Mouse (Mus musculus): ENCODE data around the gene Otop2.
A peak's percentile ranks its signal among the peaks of the same experiment; 100 is the strongest.

Otop2 gene

DNA sequence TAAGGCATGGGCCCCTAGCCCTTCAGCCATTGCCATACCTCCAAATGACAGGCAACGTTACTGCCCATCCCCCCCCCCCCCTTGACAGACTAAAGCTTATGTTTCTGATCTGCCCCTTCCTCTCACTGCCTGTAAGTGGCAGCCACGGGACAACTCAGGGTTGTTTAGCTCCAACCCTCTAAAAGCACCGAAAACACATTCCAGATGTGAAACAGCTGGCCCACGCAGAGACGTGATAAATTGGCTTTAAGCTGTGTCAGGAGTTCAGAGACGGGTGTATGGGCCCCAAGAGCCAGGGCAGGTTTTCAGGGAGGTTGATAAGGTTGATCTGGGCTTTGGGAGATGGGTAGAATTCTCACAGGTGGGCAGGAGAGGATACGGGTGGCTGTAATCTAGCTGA lies 38.6 kb downstream of the Otop2 start:
- DNase-seq (ENCODE audit: low read depth, low spot score), result no peak

DNA sequence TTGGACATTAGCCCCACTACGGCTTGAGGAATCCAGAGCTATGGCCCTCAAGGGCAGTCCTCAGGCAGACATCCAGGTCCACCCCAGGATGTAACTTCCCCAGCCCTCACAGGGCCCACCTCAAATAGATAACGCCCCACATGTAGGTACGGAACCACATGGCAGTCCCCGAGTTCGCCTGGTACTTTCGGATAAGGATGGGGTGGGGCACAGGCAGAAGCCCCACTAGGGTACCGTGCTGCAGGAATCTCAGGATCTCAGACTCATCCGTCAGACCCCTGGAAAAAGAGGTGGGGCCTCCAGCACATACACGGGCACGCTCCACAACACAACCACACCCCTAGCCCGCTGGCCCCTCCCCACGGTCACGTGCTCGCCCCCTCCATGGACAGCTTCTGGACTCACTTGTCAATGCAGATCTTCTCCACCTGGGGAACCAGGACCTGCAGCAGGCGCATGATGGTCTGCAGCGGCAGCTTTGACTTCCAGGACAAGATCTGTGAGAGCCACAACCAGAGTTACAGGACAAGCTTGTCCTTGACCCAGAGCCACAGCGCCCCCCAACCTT lies 41.8 kb downstream of the Otop2 start:
- no peak for DNase-seq (ENCODE audit: low read depth, low spot score)

DNA sequence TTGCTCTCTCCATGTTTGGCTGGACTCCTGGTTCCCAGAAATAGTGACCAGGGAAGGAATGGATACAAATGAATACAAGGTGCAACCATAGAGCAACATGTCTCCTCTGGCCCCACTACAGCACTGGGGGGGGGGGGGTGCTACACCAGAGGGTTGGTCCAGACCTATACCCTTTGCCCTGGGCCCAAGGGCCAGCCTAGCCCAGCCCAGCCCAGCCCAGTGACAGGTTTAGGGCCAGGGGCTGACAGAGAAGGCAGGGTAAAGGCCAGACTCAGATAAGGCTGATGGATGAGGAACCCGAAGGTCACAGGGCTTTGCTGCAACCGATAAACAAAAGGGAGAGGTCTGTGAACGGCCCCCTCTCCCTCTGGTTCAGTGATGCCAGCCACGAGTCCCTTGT lies 43.0 kb downstream of the Otop2 start:
- DNase-seq (ENCODE audit: low read depth, low spot score), result no peak

DNA sequence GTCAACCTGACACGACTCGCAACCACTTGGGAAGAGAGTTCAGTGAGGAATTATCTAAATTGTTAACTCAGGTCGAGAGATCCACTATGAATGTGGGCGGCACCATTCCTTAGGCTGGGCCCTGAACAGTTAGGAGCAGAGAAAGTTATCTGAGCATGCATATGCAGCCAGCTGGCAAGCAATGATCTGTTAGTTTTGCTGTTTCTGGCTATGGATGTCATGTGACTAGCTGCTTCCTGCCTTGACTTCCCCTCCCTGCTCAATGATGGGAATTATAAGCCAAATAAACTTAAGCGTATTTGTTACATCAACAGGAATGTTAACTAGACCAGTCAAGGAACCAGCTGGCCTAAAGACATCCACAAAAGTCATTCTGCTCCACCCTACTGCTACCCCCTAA lies 46.4 kb downstream of the Otop2 start:
- DNase-seq (ENCODE audit: low read depth, low spot score), result no peak

DNA sequence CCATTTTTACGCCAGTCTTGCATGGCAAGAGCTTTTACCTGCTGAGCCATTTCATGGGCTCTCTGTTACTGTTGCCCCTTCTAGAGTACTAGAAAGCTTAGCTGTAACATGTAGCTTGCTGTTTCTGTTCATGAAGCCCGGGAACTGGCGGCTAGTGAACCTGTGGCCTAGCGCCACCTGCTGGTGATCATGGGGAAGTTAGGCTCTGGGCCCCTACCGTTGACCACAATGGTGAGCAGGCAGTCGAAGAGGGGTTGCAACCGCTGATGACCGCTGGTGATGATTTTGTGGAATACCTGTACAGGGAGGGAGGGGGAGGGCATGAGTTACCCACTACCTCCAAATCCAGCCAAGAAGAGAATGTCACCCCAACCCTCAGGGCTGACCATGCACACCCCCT lies 47.2 kb downstream of the Otop2 start:
- DNase-seq (ENCODE audit: low read depth, low spot score), result peak; percentile 89

DNA sequence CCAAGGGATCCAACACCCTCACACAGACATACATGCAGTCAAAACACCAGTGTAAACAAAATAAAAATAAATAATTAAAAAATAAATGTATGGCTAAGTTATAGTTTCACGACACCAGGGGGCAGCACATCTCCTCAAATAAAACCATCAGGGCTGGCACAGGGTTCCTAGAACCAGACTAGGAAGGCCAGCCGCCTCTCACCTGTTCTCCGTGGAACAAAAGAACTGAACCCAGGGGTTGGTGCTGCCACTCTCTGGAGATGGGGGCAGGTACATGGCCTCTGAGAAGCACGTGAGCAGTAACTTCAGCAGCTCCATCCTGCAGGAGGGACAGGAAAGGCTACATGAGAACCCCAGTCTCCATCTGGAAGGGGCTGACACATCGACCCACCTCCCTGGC lies 51.5 kb downstream of the Otop2 start:
- DNase-seq (ENCODE audit: low read depth, low spot score), result peak; percentile 89

DNA sequence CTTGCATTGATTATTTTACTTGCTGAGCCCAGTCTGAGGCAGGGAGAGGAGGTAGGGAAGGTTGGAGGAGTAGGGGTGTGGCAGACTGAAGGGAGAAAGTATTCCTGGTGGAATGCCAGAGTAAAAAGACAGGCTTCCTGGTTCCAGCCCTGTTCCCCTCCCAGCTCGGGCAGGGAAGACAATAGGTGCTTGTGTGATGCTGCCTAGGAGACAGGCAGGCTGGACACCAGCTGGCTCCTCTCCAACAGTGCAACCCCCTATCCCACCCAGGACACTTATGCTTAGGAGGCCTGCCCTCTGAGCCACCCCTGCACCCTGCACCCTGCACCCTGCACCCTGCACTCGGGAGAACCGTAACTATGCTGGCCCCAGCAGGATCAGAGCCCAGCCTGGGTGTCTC lies 52.3 kb downstream of the Otop2 start:
- no peak for DNase-seq (ENCODE audit: low read depth, low spot score)

DNA sequence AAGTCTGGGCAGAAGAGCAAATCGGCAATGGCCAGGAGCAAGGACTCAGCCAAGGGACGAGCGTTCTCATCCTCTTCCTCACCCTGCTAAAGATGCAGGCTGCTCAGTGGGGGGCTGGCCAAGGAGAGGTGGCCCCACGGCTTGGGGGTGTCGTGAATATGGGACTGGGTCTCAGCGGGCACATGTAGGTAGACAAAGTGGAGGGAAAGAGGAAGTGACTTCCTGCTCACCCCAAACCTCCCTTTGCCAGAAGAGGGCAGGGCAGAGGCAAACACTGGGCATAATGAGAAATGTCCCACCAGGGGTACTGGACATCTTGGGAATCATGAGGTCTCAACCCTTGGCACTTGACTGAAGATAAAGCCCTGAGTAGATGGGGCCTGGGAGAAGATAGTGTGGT lies 52.8 kb downstream of the Otop2 start:
- no peak for DNase-seq (ENCODE audit: low read depth, low spot score)

DNA sequence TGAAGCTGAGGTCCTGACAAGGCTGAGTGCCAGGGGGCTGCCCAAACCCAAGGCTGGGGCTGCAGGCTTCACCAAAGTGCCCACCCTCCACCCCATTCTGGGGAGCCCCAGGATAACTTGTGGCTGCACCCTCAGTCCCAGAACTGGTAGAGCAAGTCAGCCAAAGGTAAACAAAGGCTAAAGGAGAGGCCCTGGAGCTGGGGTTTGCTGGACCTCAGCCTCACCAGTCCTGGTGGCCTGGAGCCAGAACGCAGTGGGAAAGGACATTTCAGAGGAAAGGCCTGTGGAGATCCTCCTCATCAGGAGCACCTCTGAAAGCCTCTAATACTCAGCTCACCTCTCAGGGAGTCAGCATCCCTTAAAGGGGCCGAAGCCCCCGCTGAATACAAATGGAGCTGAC lies 57.2 kb downstream of the Otop2 start:
- DNase-seq (ENCODE audit: low read depth, low spot score), result no peak

DNA sequence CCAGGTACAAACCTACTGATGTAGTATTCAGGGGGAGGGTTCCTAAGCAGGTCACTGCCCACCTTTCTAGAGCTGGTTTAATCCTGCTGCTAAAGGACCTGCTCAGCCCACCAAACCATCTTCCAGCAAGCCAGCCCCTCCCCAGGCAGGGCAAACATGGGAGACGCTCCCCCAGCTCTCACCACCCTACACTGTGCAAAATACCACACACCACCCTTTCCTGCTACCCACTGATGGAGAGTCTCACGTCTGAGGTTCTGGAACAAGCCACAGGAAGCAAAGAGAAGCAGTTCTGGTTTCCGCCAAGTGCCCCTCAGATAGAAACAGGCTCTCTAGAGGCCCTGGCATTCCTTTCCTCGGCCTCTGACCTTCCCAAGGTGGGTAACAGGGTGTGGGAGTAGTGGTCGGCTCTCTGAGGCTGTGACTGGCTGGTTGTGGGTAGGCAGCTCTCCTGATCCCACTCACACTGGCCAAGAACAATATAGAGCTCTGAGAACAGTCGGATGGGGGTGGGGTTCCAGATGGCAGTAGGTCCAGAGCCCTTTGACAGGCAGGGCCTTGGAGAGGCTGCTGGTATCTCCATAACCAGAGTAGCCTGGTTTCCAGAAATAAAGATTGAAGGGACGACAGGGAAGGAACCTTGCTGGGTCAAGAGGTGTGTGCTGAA lies 59.2 kb downstream of the Otop2 start:
- DNase-seq (ENCODE audit: low read depth, low spot score), result no peak

DNA sequence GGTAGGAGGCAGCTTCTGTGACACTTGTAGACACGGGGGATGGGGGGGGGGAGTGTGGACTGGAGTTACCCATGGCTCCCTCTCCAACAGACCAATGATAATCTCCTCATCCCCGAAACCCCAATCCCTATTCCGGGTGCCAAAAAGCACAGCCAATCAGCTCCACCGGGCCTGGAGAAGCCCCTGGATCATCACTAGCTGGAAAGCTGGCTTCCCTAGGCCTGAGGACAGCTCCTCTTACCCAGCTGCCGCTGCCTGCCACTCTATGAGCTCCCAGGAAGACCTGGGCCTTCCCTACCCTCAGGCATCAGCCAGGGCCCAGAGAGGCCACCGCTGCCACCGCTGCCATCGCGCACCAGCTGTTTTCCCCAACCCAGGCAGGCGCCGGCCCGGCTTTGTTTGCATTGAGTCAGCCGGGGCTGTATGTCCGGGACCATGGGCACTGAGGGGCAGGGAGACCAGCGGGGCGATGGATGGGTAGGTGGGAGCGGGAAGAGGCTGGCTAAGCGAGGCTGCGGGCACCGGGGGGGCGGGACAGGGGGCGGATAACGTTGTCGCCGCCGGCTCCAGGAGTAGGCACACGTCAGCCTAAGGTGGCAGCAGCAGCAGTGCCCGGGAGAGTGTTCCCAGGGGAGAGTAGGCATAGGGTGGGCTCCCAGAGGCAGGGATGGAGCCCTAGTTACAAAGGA lies 59.9 kb downstream of the Otop2 start:
- DNase-seq (ENCODE audit: low read depth, low spot score), result peak; percentile 39

DNA sequence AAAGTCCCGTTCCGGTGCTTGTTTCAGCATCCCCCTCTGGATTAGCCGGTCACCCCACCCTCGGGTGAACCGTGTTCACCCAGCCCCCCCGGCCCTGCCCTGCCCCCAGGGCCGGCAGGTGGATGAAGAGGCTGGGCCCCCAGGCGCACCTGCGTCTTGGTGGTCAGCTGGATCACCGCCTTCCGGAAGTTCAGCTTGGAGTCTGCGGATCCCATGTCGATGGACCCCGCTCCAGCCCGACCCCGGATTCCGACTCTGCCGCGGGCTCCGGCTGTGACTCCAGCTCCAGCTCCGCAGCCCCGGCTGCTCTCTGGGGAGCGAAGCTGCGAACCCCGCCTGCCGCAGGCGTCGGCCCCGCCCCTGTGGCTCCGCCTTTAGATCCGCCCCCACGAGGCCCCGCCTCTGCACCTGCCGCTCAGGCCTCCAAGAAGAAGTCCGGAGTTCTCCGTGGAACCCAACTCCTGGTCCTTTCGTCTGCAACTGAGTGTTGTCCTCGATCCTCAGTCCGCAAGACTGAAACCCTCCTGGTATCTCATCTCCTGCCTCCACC lies 60.5 kb downstream of the Otop2 start, which contains the start of gene Hid1:
Gene Hid1 (minus strand): TSS at position 362 of the 550 bp plus-strand sequence.
- DNase-seq (ENCODE audit: low read depth, low spot score), result peak; percentile 90

DNA sequence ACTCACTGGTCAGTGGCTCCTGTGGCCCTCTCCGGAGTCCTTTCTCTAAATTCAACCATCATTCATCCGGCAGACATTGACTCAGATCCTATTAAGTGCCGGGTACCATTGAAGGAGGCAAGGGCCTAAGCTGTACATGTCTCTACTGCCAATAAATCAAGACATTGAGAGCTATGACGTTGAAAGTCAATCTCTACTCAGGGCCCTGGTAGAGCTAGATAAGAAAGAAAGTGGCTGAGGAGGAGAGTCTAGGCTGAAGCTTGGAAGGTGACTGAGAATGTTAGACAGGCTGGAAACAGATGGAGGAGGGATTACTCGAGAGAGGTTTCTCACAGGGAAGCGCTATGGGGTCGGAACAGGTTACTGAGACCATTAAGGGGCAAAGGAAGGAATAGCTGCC lies 63.4 kb downstream of the Otop2 start:
- no peak for DNase-seq (ENCODE audit: low read depth, low spot score)

DNA sequence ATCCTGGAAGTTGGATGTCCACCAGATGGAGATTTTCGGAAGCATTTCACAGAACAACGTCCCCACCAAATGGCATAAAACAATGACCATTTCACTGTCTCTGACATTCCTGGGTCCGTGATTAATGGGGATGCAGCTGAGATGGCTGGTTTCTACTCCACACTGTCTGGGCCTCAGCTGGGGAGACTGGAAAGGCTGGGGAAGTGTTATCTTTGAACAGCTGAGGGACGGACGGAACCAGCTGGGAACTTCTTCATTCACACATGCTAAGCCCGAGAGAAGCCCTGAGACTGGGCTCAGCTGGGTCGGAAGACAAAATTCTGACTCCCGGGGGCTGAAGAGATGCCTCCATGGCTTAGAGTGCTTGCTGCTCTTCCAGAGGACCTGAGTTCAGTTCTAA lies 64.4 kb downstream of the Otop2 start:
- DNase-seq (ENCODE audit: low read depth, low spot score), result no peak

DNA sequence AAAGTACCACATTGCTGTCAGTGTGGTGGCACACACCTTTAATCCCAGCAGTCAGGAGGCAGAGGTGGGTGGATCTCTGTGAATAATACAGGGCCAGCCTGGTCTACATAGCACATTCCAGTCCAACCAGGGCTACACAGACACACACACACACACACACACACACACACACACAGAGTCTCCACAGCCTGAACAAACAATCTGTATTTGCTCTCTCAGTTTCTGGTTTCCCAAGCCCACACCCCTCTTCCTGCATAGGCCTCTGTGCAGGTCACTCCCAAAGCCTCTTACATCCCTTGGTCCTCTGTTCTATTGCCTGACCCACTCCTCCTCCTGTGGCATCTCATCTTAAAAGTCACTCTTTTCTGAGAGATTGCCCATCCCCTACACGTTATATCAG lies 65.1 kb downstream of the Otop2 start:
- DNase-seq (ENCODE audit: low read depth, low spot score), result no peak

DNA sequence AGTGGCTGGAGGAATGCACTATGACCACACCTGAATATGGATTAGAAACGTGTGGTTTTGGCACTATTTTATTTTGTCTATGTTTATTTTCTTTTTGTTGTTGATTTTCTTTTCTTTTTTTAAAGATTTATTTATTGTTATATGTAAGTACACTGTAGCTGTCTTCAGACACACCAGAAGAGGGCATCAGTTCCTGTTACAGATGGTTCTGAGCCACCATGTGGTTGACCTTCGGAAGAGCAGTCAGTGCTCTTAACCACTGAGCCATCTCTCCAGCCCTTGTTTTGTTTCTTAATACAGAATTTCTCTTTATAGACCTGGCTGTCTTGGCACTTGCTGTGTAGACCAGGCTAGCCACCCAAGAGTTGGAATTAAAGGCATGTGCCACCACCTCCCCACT lies 65.8 kb downstream of the Otop2 start:
- DNase-seq (ENCODE audit: low read depth, low spot score), result no peak

DNA sequence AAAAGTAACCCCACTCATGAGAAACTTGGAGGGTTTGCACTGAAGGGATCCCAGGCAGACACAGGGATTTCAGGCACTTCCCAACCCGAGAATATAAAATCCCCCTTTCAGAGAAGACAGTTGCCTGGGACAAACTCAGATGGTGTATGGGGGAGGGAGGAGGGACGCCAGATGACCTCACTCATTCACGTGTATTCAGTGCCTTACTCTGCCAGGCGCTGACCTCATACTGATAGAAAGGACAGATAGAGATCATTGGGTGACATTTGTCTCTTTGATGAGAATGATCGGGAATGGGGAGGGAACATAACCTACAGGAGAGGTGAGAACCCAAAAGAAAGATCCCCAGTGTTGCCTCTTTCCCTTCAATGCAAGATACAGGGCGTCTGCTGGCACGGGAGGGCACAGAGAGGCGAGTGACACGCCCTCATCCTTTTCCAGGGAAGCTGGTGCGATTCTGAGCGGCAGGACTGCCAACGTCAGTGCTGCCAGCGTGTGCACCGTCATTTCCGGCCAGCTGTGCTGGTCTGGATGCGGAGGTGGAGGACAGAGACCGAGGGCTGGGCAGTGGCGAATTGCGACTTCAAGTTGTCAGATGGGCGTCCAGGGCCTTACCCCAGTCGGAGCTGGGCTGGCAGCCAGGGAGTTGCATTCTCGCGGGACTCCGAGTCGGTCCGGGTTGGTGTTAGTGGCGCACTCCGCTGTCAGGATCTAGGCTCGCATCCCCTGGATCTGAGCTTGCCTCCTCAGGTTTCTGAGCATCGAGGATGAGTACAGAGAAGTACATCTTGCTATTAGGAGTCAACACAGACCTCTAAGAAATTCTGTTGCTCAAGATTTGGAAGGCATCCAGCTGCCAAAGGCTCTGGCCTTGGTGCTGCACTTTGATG lies 67.1 kb downstream of the Otop2 start:
- peak; percentile 26 for DNase-seq (ENCODE audit: low read depth, low spot score)

DNA sequence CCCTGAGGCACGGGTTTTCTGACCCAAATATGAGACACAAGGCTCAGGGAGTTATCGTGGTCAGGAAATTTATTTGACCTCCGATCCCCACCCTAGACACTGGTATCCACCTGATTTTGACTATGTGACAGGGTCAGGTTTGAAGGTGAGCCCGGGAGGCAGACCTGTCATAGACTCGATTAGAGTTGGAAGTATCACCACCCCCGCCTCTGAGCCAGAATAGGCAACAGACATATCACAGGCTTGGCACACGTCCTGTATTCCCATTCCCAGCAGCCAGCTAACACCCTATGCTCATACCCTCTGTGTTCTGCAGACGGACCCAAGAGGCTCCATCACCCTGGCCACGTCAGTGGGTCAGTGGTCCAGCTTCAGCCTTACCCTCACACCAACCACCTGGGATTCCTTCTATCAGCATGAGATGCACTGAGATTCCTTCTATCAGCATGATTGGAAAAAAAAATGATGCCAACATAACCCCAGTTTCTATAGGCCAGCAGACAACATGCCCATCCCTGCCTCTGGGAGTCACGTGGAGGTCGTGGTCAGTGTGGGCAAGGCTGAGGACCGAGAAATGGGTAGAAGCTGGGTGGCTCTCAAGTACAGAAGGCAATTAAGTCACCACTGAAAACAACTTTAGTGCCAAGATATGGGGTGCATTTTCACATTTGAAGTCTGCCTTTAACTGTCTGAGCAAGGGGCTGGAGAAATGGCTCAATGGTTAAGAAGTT lies 67.9 kb downstream of the Otop2 start:
- DNase-seq (ENCODE audit: low read depth, low spot score), result no peak

DNA sequence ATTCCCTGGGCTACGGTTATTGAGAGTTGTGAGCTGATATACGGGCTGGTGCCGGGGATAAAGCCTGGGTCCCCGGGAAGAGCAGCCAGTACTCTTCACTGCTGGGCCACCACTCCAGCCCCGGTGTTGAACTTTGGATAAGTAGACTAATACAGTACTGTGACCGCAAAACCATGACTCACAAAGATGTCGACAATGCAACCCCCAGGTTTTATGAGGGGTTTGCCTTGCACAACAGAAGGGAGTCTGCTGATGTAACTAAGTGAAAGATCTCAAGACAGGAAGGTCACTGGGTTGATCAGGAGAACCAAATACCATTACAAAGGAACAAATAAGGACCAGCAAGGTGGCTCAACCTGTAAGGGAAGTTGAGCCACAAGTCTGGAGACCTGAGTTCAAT lies 69.8 kb downstream of the Otop2 start:
- no peak for DNase-seq (ENCODE audit: low read depth, low spot score)

DNA sequence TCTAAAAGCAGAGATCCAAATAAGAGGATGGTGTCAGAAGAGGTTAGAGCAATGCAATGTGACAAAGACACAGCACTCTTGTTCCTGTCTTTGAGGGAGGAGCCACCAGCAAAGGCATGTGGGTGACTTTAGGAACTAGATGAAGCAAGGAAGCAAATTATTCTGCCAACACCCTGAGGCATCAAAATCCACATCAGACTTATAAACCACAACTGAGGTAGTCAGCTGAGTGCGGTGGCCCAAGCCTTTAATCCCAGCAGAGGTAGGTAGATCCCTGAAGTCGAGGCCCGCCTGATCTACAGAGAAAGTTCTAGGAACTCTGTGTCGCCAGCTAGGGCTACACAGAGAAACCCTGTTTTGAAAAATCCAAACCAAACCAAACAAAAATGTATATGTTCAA lies 70.3 kb downstream of the Otop2 start:
- DNase-seq (ENCODE audit: low read depth, low spot score), result no peak

DNA sequence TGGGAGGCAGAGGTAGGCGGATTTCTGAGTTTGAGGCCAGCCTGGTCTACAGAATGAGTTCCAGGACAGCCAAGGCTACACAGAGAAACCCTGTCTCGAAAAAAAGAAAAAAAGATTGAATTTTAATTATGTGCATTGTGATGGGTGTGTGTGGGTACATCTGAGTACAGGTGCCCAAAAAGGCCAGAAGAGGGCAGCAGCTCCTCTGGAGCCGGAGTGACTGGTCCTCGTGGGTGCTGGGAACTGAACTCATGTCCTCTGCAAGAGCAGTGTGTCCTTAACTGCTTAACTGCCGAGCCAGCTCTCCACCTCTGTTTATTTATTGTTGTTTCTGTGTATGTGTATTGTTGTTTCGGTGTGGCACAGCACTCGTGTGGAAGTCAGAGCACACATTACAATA lies 70.9 kb downstream of the Otop2 start:
- DNase-seq (ENCODE audit: low read depth, low spot score), result no peak
